Mouse (Mus musculus): ENCODE results near the gene Bcl6. TPM values are rescaled to one million over a fixed set of nuclear protein-coding genes. Genes with fewer than 3 reads are reported as not detected.

Bcl6 gene
- polyA plus RNA-seq, 1 experiment, result 28.2 TPM

GRCm38 (mm10) chr16:24016742-24017141 is 28.1 kb upstream of the Bcl6 start:
- WGBS, result 58% methylated on average over 5 of the region's 5 CpGs
- no peak for TF ChIP-seq CTCF (IDR thresholded peaks at IDR 0.05; ENCODE audit: insufficient read depth, low read length)
- no peak for TF ChIP-seq POLR2A (IDR thresholded peaks at IDR 0.05; ENCODE audit: borderline replicate concordance, extremely low read depth, low read depth, low read length)
- no peaks in the 10 kb centered on the region for H3K4me1 ChIP-seq (ENCODE audit: control insufficient read depth, insufficient read depth, low read length)
- no peak overlapping the region for H3K4me3 ChIP-seq (replicated peaks; ENCODE audit: extremely low read depth, low read depth, low read length)
- DNase-seq, result no peak

- TF ChIP-seq POLR2A (IDR thresholded peaks at IDR 0.05; ENCODE audit: borderline replicate concordance, extremely low read depth, low read depth, low read length) (no peak), CTCF (IDR thresholded peaks at IDR 0.05; ENCODE audit: insufficient read depth, low read length) (no peak)
- H3K4me1 ChIP-seq (ENCODE audit: control insufficient read depth, insufficient read depth, low read length), result no peaks in the 10 kb centered on the region
- no peak for DNase-seq
- H3K4me3 ChIP-seq (replicated peaks; ENCODE audit: extremely low read depth, low read depth, low read length), result no peak overlapping the region
- WGBS, result 56% methylated on average over 6 of the region's 6 CpGs
These were observed 27.6 kb upstream of the Bcl6 start for GRCm38 (mm10) chr16:24016273-24016672.

- no peaks in the 10 kb centered on the region for H3K4me1 ChIP-seq (ENCODE audit: control insufficient read depth, insufficient read depth, low read length)
- 54% methylated on average over 3 of the region's 3 CpGs for WGBS
- DNase-seq, result no peak
- no peak overlapping the region for H3K4me3 ChIP-seq (replicated peaks; ENCODE audit: extremely low read depth, low read depth, low read length)
- TF ChIP-seq CTCF (IDR thresholded peaks at IDR 0.05; ENCODE audit: insufficient read depth, low read length) (no peak), POLR2A (IDR thresholded peaks at IDR 0.05; ENCODE audit: borderline replicate concordance, extremely low read depth, low read depth, low read length) (no peak)
These were observed 25.7 kb upstream of the Bcl6 start for GRCm38 (mm10) chr16:24014378-24014777.

- TF ChIP-seq POLR2A (IDR thresholded peaks at IDR 0.05; ENCODE audit: borderline replicate concordance, extremely low read depth, low read depth, low read length) (no peak), CTCF (IDR thresholded peaks at IDR 0.05; ENCODE audit: insufficient read depth, low read length) (no peak)
- no peak for DNase-seq
- WGBS, result 33% methylated on average over 3 of the region's 3 CpGs
- Histone ChIP-seq H3K4me1 (ENCODE audit: control insufficient read depth, insufficient read depth, low read length) (no peaks in the 10 kb centered on the region), H3K4me3 (replicated peaks; ENCODE audit: extremely low read depth, low read depth, low read length) (no peak overlapping the region)
These were observed 23.4 kb upstream of the Bcl6 start for GRCm38 (mm10) chr16:24012066-24012465.

- no peak for TF ChIP-seq POLR2A (IDR thresholded peaks at IDR 0.05; ENCODE audit: borderline replicate concordance, extremely low read depth, low read depth, low read length)
- TF ChIP-seq CTCF (IDR thresholded peaks at IDR 0.05; ENCODE audit: insufficient read depth, low read length), result no peak
- Histone ChIP-seq H3K4me1 (ENCODE audit: control insufficient read depth, insufficient read depth, low read length) (no peaks in the 10 kb centered on the region), H3K4me3 (replicated peaks; ENCODE audit: extremely low read depth, low read depth, low read length) (no peak overlapping the region)
- no peak for DNase-seq
- 84% methylated on average over 3 of the region's 3 CpGs for WGBS
These were observed 22.7 kb upstream of the Bcl6 start for GRCm38 (mm10) chr16:24011306-24011705.

GRCm38 (mm10) chr16:24009891-24010290 is 21.2 kb upstream of the Bcl6 start:
- H3K4me3 ChIP-seq (replicated peaks; ENCODE audit: extremely low read depth, low read depth, low read length), result no peak overlapping the region
- 94% methylated on average over 2 of the region's 2 CpGs for WGBS
- H3K4me1 ChIP-seq (ENCODE audit: control insufficient read depth, insufficient read depth, low read length), result no peaks in the 10 kb centered on the region
- no peak for TF ChIP-seq POLR2A (IDR thresholded peaks at IDR 0.05; ENCODE audit: borderline replicate concordance, extremely low read depth, low read depth, low read length)
- DNase-seq, result no peak

GRCm38 (mm10) chr16:24005928-24006327 is 17.3 kb upstream of the Bcl6 start:
- DNase-seq, result no peak
- H3K4me1 ChIP-seq (ENCODE audit: control insufficient read depth, insufficient read depth, low read length), result no peaks in the 10 kb centered on the region
- TF ChIP-seq CTCF (IDR thresholded peaks at IDR 0.05; ENCODE audit: insufficient read depth, low read length), result no peak
- no peak for TF ChIP-seq POLR2A (IDR thresholded peaks at IDR 0.05; ENCODE audit: borderline replicate concordance, extremely low read depth, low read depth, low read length)
- 67% methylated on average over 8 of the region's 8 CpGs for WGBS
- no peak overlapping the region for H3K4me3 ChIP-seq (replicated peaks; ENCODE audit: extremely low read depth, low read depth, low read length)

- Histone ChIP-seq H3K4me1 (ENCODE audit: control insufficient read depth, insufficient read depth, low read length) (0 out of 2 replicates have a peak, but pooled peaks cover 4% of the 10 kb centered on the region), H3K4me3 (replicated peaks; ENCODE audit: extremely low read depth, low read depth, low read length) (no peak overlapping the region)
- DNase-seq, result no peak
- TF ChIP-seq CTCF (IDR thresholded peaks at IDR 0.05; ENCODE audit: insufficient read depth, low read length) (no peak), POLR2A (IDR thresholded peaks at IDR 0.05; ENCODE audit: borderline replicate concordance, extremely low read depth, low read depth, low read length) (no peak)
- WGBS, result 62% methylated on average over 6 of the region's 6 CpGs
These were observed 9.3 kb upstream of the Bcl6 start for GRCm38 (mm10) chr16:23997912-23998311.

GRCm38 (mm10) chr16:23997228-23997627 is 8.6 kb upstream of the Bcl6 start:
- DNase-seq, result no peak
- peaks cover 4% of the 10 kb centered on the region; the same call in 1 of the 2 replicates for H3K4me1 ChIP-seq (ENCODE audit: control insufficient read depth, insufficient read depth, low read length)
- no peak overlapping the region for H3K4me3 ChIP-seq (replicated peaks; ENCODE audit: extremely low read depth, low read depth, low read length)
- 51% methylated on average over 3 of the region's 3 CpGs for WGBS
- TF ChIP-seq POLR2A (IDR thresholded peaks at IDR 0.05; ENCODE audit: borderline replicate concordance, extremely low read depth, low read depth, low read length), result no peak
- no peak for TF ChIP-seq CTCF (IDR thresholded peaks at IDR 0.05; ENCODE audit: insufficient read depth, low read length)

GRCm38 (mm10) chr16:23996342-23996741 is 7.7 kb upstream of the Bcl6 start:
- no peak overlapping the region for H3K4me3 ChIP-seq (replicated peaks; ENCODE audit: extremely low read depth, low read depth, low read length)
- DNase-seq, result no peak
- WGBS, result 84% methylated on average over 7 of the region's 7 CpGs
- peaks cover 6% of the 10 kb centered on the region; the same call in 1 of the 2 replicates for H3K4me1 ChIP-seq (ENCODE audit: control insufficient read depth, insufficient read depth, low read length)
- TF ChIP-seq CTCF (IDR thresholded peaks at IDR 0.05; ENCODE audit: insufficient read depth, low read length), result no peak
- TF ChIP-seq POLR2A (IDR thresholded peaks at IDR 0.05; ENCODE audit: borderline replicate concordance, extremely low read depth, low read depth, low read length), result no peak
